Mouse (Mus musculus) thymus, adult 2 months (tissue): ENCODE measurements around the gene Ube2j2. TPM values are rescaled to one million over a fixed set of nuclear protein-coding genes. Genes with fewer than 3 reads are reported as not detected.

Source experiments
- DNase-seq: peaks from one replicate; pipeline ENCODE4 v3.0.0; 2021
- H3K27ac ChIP-seq: fragments of 200-500 bp; 2 replicates; pipeline ENCODE4 v1.5.1; 2012; ENCODE audit warnings: low read length, control low read depth; ENCODE audit not compliant: control insufficient read depth, insufficient read depth
- H3K27me3 ChIP-seq: fragments of 200-500 bp; 2 replicates; pipeline ENCODE4 v1.6.1; 2012; ENCODE audit warnings: mild to moderate bottlenecking, low read length, moderate library complexity, mixed read lengths; ENCODE audit not compliant: control insufficient read depth, insufficient read depth
- H3K36me3 ChIP-seq: fragments of 200-500 bp; 2 replicates; pipeline ENCODE4 v1.6.1; 2012; ENCODE audit warnings: mild to moderate bottlenecking, low read length, moderate library complexity; ENCODE audit not compliant: control insufficient read depth, insufficient read depth
- H3K4me1 ChIP-seq: fragments of 200-500 bp; replicated peaks from 2 replicates; pipeline ENCODE4 v1.6.1; 2012; ENCODE audit warnings: low read length; ENCODE audit not compliant: control insufficient read depth, insufficient read depth
- H3K4me3 ChIP-seq: fragments of 200-500 bp; 2 replicates; pipeline ENCODE4 v1.5.1; 2012; ENCODE audit warnings: mild to moderate bottlenecking, low read length, control low read depth, moderate library complexity; ENCODE audit not compliant: control insufficient read depth, insufficient read depth
- CTCF ChIP-seq: fragments of 200-500 bp; IDR thresholded peaks from 2 replicates; pipeline ENCODE4 v1.5.1; 2012; ENCODE audit warnings: mild to moderate bottlenecking, control low read depth, low read length, moderate library complexity, borderline replicate concordance; ENCODE audit not compliant: control insufficient read depth, poor library complexity, insufficient read depth; ENCODE audit errors: extremely low read depth
- POLR2A ChIP-seq: fragments of 200-500 bp; IDR thresholded peaks from 2 replicates; pipeline ENCODE4 v1.6.1; 2012; ENCODE audit warnings: mild to moderate bottlenecking, low read length, control low read depth, moderate library complexity; ENCODE audit not compliant: control insufficient read depth, poor library complexity, insufficient read depth; ENCODE audit errors: extremely low read depth
- WGBS: fragments of 180-500 bp; shearing (Covaris S2); methylation state at CpG from one replicate; pipeline ENCODE4 v1.1.7; 2018; 5-methylcytosine and 5-hydroxymethylcytosine counted together
- polyA plus RNA-seq: library from polyadenylated mRNA; depleted of rRNA; stranded (reverse); fragments of >200 nt; gene quantifications from 2 replicates; pipeline ENCODE4 v1.2.3, GENCODE M21; 2012

The Ube2j2 gene
- polyA plus RNA-seq, 1 experiment, result 122 TPM

DNA sequence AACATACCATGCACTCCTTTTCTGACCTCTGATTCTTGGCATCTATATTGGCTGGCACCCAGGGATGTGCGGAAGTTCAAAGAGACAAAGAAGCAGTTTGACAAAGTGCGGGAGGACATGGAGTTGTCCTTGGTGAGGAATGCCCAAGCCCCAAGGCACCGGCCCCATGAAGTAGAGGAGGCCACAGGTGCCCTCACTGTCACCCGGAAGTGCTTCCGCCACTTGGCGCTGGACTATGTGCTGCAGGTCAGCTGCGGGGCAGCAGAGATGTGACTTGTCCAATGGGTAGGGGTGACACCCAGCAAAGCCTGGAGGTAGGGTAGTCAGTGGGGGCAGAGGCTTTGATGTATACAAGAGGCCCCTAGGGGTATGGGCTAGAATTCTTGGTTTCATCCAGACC is 44.3 kb upstream of the Ube2j2 start:
- Histone ChIP-seq H3K4me3 (no peak overlapping the region), H3K4me1 (peaks cover 6% of the 10 kb centered on the region), H3K27ac (no peak overlapping the region), H3K27me3 (no peaks in the 10 kb centered on the region), H3K36me3 (peaks cover 34% of the 10 kb centered on the region)
- TF ChIP-seq CTCF (no peak), POLR2A (no peak)
- WGBS, result 98% methylated on average over 7 of the region's 7 CpGs
- no peak for DNase-seq

GRCm38 (mm10) chr4:155901205-155901604 is 42.4 kb upstream of the Ube2j2 start:
- Histone ChIP-seq H3K36me3 (peaks cover 34% of the 10 kb centered on the region), H3K27me3 (no peaks in the 10 kb centered on the region), H3K4me1 (no peaks in the 10 kb centered on the region), H3K4me3 (no peak overlapping the region), H3K27ac (no peak overlapping the region)
- TF ChIP-seq CTCF (no peak), POLR2A (no peak)
- no peak for DNase-seq
- WGBS, result 87% methylated on average over 3 of the region's 3 CpGs

- 98% methylated on average over 13 of the region's 13 CpGs for WGBS
- H3K27me3 ChIP-seq, result no peaks in the 10 kb centered on the region
- H3K4me3 ChIP-seq, result no peak overlapping the region
- TF ChIP-seq CTCF (no peak), POLR2A (no peak)
- H3K4me1 ChIP-seq, result no peaks in the 10 kb centered on the region
- no peak for DNase-seq
- no peak overlapping the region for H3K27ac ChIP-seq
- H3K36me3 ChIP-seq, result peaks cover 34% of the 10 kb centered on the region
Measured at GRCm38 (mm10) chr4:155903246-155903645, 40.4 kb upstream of the Ube2j2 start.

DNA sequence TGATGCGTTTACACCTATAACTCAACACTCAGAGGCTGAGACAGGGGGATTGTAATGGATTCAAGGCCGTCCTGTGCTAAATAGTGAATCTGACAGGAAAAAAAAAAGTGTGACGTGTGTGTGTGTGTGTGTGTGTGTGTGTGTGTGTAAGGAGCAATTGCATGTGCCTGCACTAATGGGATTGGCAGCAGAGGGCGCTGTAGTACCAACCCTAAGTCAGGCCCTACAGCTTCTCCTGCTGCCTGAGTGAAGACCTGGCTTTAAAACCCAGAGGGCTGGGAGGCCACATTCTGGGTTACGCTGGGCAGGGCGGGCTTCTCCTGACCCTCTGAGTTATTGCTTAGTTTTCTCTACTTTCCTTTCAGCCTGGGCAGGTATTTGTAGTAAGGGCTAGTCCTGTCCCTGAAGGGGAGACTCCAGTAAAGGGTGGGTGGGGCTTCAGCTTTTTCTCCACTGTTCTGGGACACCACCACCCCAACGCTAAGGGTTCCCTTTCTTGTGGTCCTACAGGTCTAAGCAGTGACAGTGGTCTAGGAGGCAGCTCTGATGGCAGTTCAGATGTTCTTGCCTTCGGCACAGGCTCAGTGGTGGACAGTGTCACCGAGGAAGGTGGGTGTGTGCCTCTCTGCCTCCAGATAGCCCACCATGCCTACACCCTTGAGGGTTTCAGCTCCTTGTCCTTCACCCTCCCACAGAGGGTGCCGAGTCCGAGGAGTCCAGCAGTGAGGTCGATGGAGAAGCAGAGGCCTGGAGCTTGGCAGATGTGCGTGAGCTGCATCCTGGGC is 39.1 kb upstream of the Ube2j2 start:
- Histone ChIP-seq H3K4me1 (no peaks in the 10 kb centered on the region), H3K27me3 (no peaks in the 10 kb centered on the region), H3K36me3 (peaks cover 25% of the 10 kb centered on the region), H3K4me3 (no peak overlapping the region), H3K27ac (no peak overlapping the region)
- WGBS, result 95% methylated on average over 13 of the region's 13 CpGs
- TF ChIP-seq CTCF (no peak), POLR2A (no peak)
- DNase-seq, result no peak

- Histone ChIP-seq H3K27me3 (no peaks in the 10 kb centered on the region), H3K4me1 (no peaks in the 10 kb centered on the region), H3K4me3 (no peak overlapping the region), H3K36me3 (peaks cover 15% of the 10 kb centered on the region), H3K27ac (no peak overlapping the region)
- 98% methylated on average over 13 of the region's 13 CpGs for WGBS
- no peak for DNase-seq
- TF ChIP-seq POLR2A (no peak), CTCF (no peak)
Measured at GRCm38 (mm10) chr4:155905634-155906033, 38.0 kb upstream of the Ube2j2 start.

DNA sequence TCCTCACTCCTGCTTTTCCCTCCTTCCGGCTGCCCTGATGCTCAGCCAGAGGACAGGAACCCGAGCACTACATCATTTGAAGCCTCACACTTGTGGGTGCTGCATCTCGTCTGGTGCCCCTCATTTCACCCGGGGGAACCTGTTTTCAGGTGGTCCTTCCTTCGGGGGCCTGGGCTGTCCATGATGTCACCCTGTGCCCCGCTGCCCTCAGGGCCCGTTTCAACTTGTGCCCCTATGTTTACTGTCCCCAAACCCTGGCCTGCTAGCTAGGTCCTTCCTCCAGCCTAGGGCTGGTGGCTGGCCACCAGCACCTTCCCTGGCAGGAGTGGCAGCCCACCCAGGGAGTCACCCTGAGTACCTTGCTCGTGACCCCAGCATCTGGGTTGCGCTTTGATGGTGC is 37.5 kb upstream of the Ube2j2 start:
- Histone ChIP-seq H3K4me3 (no peak overlapping the region), H3K27me3 (no peaks in the 10 kb centered on the region), H3K4me1 (no peaks in the 10 kb centered on the region), H3K27ac (no peak overlapping the region), H3K36me3 (peaks cover 11% of the 10 kb centered on the region)
- TF ChIP-seq CTCF (no peak), POLR2A (no peak)
- DNase-seq, result no peak
- 96% methylated on average over 9 of the region's 9 CpGs for WGBS
